Mouse (Mus musculus) CD8-positive naive resting alpha-beta T cell, adult 2 months (primary cell): ENCODE data around the gene Th.

Source experiments
- DNase-seq, 2 experiments: peaks; one replicate each; pipeline ENCODE4 v3.0.0; 2022; ENCODE audit warnings: low read depth in 2 of 2, low spot score in 2 of 2

Th gene

GRCm38 (mm10) chr7:142931028-142931427 is at the start of gene Th:
Gene Th, minus strand, starts transcription at chr7:142931128.
- no peak for DNase-seq

- DNase-seq = no peak
These were observed 38.0 kb upstream of the Th start, which contains the start of gene Ascl2 for GRCm38 (mm10) chr7:142968809-142969511. Gene Ascl2, minus strand, starts transcription at chr7:142969264.

GRCm38 (mm10) chr7:142967884-142968808 is 37.2 kb upstream of the Th start:
- DNase-seq = no peak

GRCm38 (mm10) chr7:142967414-142967883 is 36.5 kb upstream of the Th start:
- no peak for DNase-seq

- no peak for DNase-seq
These were observed 28.8 kb upstream of the Th start for GRCm38 (mm10) chr7:142959752-142960151.

GRCm38 (mm10) chr7:142958817-142959216 is 27.9 kb upstream of the Th start:
- DNase-seq = no peak

GRCm38 (mm10) chr7:142956018-142956417 is 25.1 kb upstream of the Th start:
- DNase-seq = no peak

GRCm38 (mm10) chr7:142949568-142949967 is 18.6 kb upstream of the Th start:
- no peak for DNase-seq

- no peak for DNase-seq
These were observed 6.7 kb upstream of the Th start for GRCm38 (mm10) chr7:142937631-142938030.

- DNase-seq = no peak
These were observed 4.8 kb upstream of the Th start for GRCm38 (mm10) chr7:142935708-142936107.

GRCm38 (mm10) chr7:142932469-142932868 is 1.5 kb upstream of the Th start:
- no peak for DNase-seq

- no peak for DNase-seq
These were observed 1.4 kb downstream of the Th start for GRCm38 (mm10) chr7:142929516-142929915.

- DNase-seq = no peak
These were observed 3.6 kb downstream of the Th start for GRCm38 (mm10) chr7:142927293-142927692.

- peak; percentile 72 to 83 for DNase-seq
These were observed 12.0 kb downstream of the Th start for GRCm38 (mm10) chr7:142918641-142919628.

GRCm38 (mm10) chr7:142917659-142918058 is 13.3 kb downstream of the Th start:
- DNase-seq = no peak

- no peak for DNase-seq
These were observed 14.8 kb downstream of the Th start for GRCm38 (mm10) chr7:142916178-142916577.

GRCm38 (mm10) chr7:142911682-142912081 is 19.2 kb downstream of the Th start:
- DNase-seq = no peak

- no peak for DNase-seq
These were observed 20.8 kb downstream of the Th start for GRCm38 (mm10) chr7:142910104-142910503.

GRCm38 (mm10) chr7:142909622-142910021 is 21.3 kb downstream of the Th start:
- no peak for DNase-seq

- no peak for DNase-seq
These were observed 25.3 kb downstream of the Th start for GRCm38 (mm10) chr7:142905606-142906005.

- DNase-seq = no peak
These were observed 26.6 kb downstream of the Th start for GRCm38 (mm10) chr7:142904331-142904730.
